Mouse (Mus musculus) spleen, adult 2 months (tissue): Measurements from ENCODE around the gene Dnajc13. TPM values are rescaled to one million over a fixed set of nuclear protein-coding genes. Genes with fewer than 3 reads are reported as not detected.

Experiments used
- DNase-seq, 2 experiments: peaks; one replicate each; pipeline versions ENCODE4 v3.0.0 to v3.0.0-alpha.2; 2012 to 2021; ENCODE audit warnings: low spot score in 2 of 2, low read depth in 1 of 2
- H3K27ac ChIP-seq: fragments of 200-500 bp; 2 replicates; pipeline ENCODE4 v1.5.1; 2012; ENCODE audit warnings: low read length, inconsistent platforms; ENCODE audit not compliant: insufficient read depth
- H3K27me3 ChIP-seq: fragments of 200-500 bp; 2 replicates; pipeline ENCODE4 v1.6.1; 2012; ENCODE audit warnings: mild to moderate bottlenecking, moderate library complexity, low read length, inconsistent platforms; ENCODE audit not compliant: control insufficient read depth, insufficient read depth
- H3K36me3 ChIP-seq: fragments of 200-500 bp; 2 replicates; pipeline ENCODE4 v1.6.1; 2012; ENCODE audit warnings: mild to moderate bottlenecking, low read length, inconsistent platforms; ENCODE audit not compliant: control insufficient read depth, insufficient read depth
- H3K4me1 ChIP-seq: fragments of 200-500 bp; 2 replicates; pipeline ENCODE4 v1.6.1; 2011; ENCODE audit warnings: inconsistent platforms; ENCODE audit not compliant: control insufficient read depth, insufficient read depth, insufficient read length
- H3K4me3 ChIP-seq: fragments of 200-500 bp; 2 replicates; pipeline ENCODE4 v1.5.1; 2011; ENCODE audit warnings: mild to moderate bottlenecking, inconsistent platforms; ENCODE audit not compliant: insufficient read depth, insufficient read length; ENCODE audit errors: extremely low read depth
- CTCF ChIP-seq: fragments of 200-500 bp; IDR thresholded peaks from 2 replicates; pipeline ENCODE4 v1.5.1; 2011; ENCODE audit warnings: mild to moderate bottlenecking, inconsistent platforms; ENCODE audit not compliant: insufficient read depth, insufficient read length, insufficient replicate concordance; ENCODE audit errors: extremely low read depth
- POLR2A ChIP-seq: fragments of 200-500 bp; IDR thresholded peaks from 2 replicates; pipeline ENCODE4 v1.6.1; 2011; ENCODE audit warnings: low read depth, low read length, inconsistent platforms
- WGBS: fragments of 180-500 bp; shearing (Covaris S2); methylation state at CpG from one replicate; pipeline ENCODE4 v1.1.7; 2018; 5-methylcytosine and 5-hydroxymethylcytosine counted together
- polyA plus RNA-seq: library from polyadenylated mRNA; depleted of rRNA; stranded (reverse); fragments of >200 nt; gene quantifications from 2 replicates; pipeline ENCODE4 v1.2.3, GENCODE M21; 2012; rRNA removed

The Dnajc13 gene
- polyA plus RNA-seq = 28.8 and 32.8 TPM in 2 replicates

GRCm38 (mm10) chr9:104262823-104263352 lies at the start of gene Dnajc13:
Dnajc13 (minus strand) TSS chr9:104262930.
- Histone ChIP-seq H3K27me3 (no peaks in the 10 kb centered on the region), H3K27ac (peak within 1 kb of the TSS; percentile 73), H3K4me1 (peaks cover 2% of the 10 kb centered on the region; the same call in 1 of the 2 replicates), H3K4me3 (peak within 1 kb of the TSS; percentile 88), H3K36me3 (no peaks in the 10 kb centered on the region)
- WGBS = under 1% methylated on average over 58 of the region's 60 CpGs
- peak; percentile 93 to 98 for DNase-seq
- TF ChIP-seq CTCF (no peak), POLR2A (peak; percentile 59)

- Histone ChIP-seq H3K4me1 (no peaks in the 10 kb centered on the region), H3K4me3 (no peak overlapping the region), H3K27ac (no peak overlapping the region), H3K36me3 (no peaks in the 10 kb centered on the region), H3K27me3 (no peaks in the 10 kb centered on the region)
- peak; percentile 74; the same call in 1 of the 2 replicates for TF ChIP-seq CTCF
- TF ChIP-seq POLR2A = no peak
- WGBS = 21% methylated on average over 6 of the region's 6 CpGs
- DNase-seq = peak; percentile 25 to 55
Measured at GRCm38 (mm10) chr9:104306734-104307133, 44.0 kb upstream of the Dnajc13 start.

GRCm38 (mm10) chr9:104305333-104306111 lies 42.8 kb upstream of the Dnajc13 start:
- TF ChIP-seq CTCF = no peak
- TF ChIP-seq POLR2A = no peak
- H3K27ac ChIP-seq = no peak overlapping the region
- no peaks in the 10 kb centered on the region for H3K4me1 ChIP-seq
- no peak overlapping the region for H3K4me3 ChIP-seq
- H3K36me3 ChIP-seq = no peaks in the 10 kb centered on the region
- WGBS = 91% methylated on average over 6 of the region's 6 CpGs
- no peaks in the 10 kb centered on the region for H3K27me3 ChIP-seq
- DNase-seq = no peak

- H3K4me3 ChIP-seq = no peak overlapping the region
- DNase-seq = no peak
- H3K36me3 ChIP-seq = no peaks in the 10 kb centered on the region
- no peak overlapping the region for H3K27ac ChIP-seq
- H3K4me1 ChIP-seq = no peaks in the 10 kb centered on the region
- no peaks in the 10 kb centered on the region for H3K27me3 ChIP-seq
- no peak for TF ChIP-seq POLR2A
- TF ChIP-seq CTCF = no peak
- 87% methylated on average over 10 of the region's 10 CpGs for WGBS
Measured at GRCm38 (mm10) chr9:104304800-104305199, 42.1 kb upstream of the Dnajc13 start.

- DNase-seq = no peak
Measured at GRCm38 (mm10) chr9:104304376-104304775, 41.6 kb upstream of the Dnajc13 start.

GRCm38 (mm10) chr9:104300569-104300968 lies 37.8 kb upstream of the Dnajc13 start:
- TF ChIP-seq POLR2A (no peak), CTCF (no peak)
- no peaks in the 10 kb centered on the region for H3K36me3 ChIP-seq
- H3K27me3 ChIP-seq = no peaks in the 10 kb centered on the region
- no peak overlapping the region for H3K27ac ChIP-seq
- no peak overlapping the region for H3K4me3 ChIP-seq
- WGBS = 73% methylated on average over 12 of the region's 12 CpGs
- DNase-seq = no peak
- H3K4me1 ChIP-seq = no peaks in the 10 kb centered on the region

More at GRCm38 (mm10) chr9:104304376-104304775, 41.6 kb upstream of the Dnajc13 start:
- TF ChIP-seq CTCF (no peak), POLR2A (no peak)
- H3K4me1 ChIP-seq = no peaks in the 10 kb centered on the region
- WGBS = 87% methylated on average over 4 of the region's 4 CpGs
- no peaks in the 10 kb centered on the region for H3K36me3 ChIP-seq
- no peak overlapping the region for H3K4me3 ChIP-seq
- no peak overlapping the region for H3K27ac ChIP-seq
- H3K27me3 ChIP-seq = no peaks in the 10 kb centered on the region

GRCm38 (mm10) chr9:104297041-104297440 lies 34.3 kb upstream of the Dnajc13 start:
- no peak overlapping the region for H3K27ac ChIP-seq
- H3K36me3 ChIP-seq = no peaks in the 10 kb centered on the region
- no peaks in the 10 kb centered on the region for H3K27me3 ChIP-seq
- H3K4me1 ChIP-seq = no peaks in the 10 kb centered on the region
- no peak for DNase-seq
- no peak for TF ChIP-seq POLR2A
- TF ChIP-seq CTCF = no peak
- WGBS = 64% methylated on average over 3 of the region's 3 CpGs
- H3K4me3 ChIP-seq = no peak overlapping the region
